Mouse (Mus musculus) lung, embryonic 14.5 days (tissue): ENCODE data around the gene Gm37419. TPM values are rescaled to one million over a fixed set of nuclear protein-coding genes. Genes with fewer than 3 reads are reported as not detected.
A peak's percentile ranks its signal among the peaks of the same experiment; 100 is the strongest.

Experiments
- ATAC-seq: fragments of 200-750 bp; cut with Nextera tagmentation; 2 replicates; pipeline ENCODE4 v1.8.0; 2017; ENCODE audit warnings: mild to moderate bottlenecking, moderate TSS enrichment, moderate library complexity; ENCODE audit not compliant: insufficient read depth
- DNase-seq: peaks from one replicate; pipeline ENCODE4 v3.0.0-alpha.2; 2015
- H3K27ac ChIP-seq: fragments of 300-500 bp; sonication (generic); 2 replicates; pipeline ENCODE4 v1.5.1; 2014; ENCODE audit warnings: low read depth, mild to moderate bottlenecking, moderate library complexity
- H3K27me3 ChIP-seq: fragments of 300-500 bp; sonication (generic); 2 replicates; pipeline ENCODE4 v1.6.1; 2014; ENCODE audit warnings: low read length, control low read depth; ENCODE audit not compliant: insufficient read depth
- H3K36me3 ChIP-seq: fragments of 300-500 bp; sonication (generic); 2 replicates; pipeline ENCODE4 v1.6.1; 2014; ENCODE audit warnings: control low read depth; ENCODE audit not compliant: insufficient read depth
- H3K4me1 ChIP-seq: fragments of 300-500 bp; sonication (generic); 2 replicates; pipeline ENCODE4 v1.6.1; 2014; ENCODE audit warnings: antibody characterized with exemption, control low read depth; ENCODE audit not compliant: insufficient read depth
- H3K4me2 ChIP-seq: fragments of 300-500 bp; sonication (generic); 2 replicates; pipeline ENCODE4 v1.6.1; 2014; ENCODE audit warnings: mild to moderate bottlenecking
- H3K4me3 ChIP-seq: fragments of 300-500 bp; sonication (generic); 2 replicates; pipeline ENCODE4 v1.5.1; 2014; ENCODE audit warnings: low read depth, low read length
- H3K9ac ChIP-seq: fragments of 300-500 bp; sonication (generic); 2 replicates; pipeline ENCODE4 v1.6.1; 2014
- H3K9me3 ChIP-seq: fragments of 300-500 bp; sonication (generic); 2 replicates; pipeline ENCODE4 v1.6.1; 2016; ENCODE audit warnings: low read depth, low read length, control low read depth
- CTCF ChIP-seq: IDR thresholded peaks from 2 replicates; pipeline ENCODE4 v1.5.1; 2016; ENCODE audit warnings: antibody characterized with exemption, low read depth
- WGBS: fragments of 180-500 bp; shearing (Covaris S2); extraction: QIAGEN DNeasy Blood & Tissue Kit; methylation state at CpG from one replicate; pipeline ENCODE4 v1.1.7; 2014; 5-methylcytosine and 5-hydroxymethylcytosine counted together
- polyA plus RNA-seq: library from polyadenylated mRNA; unstranded; fragments of >200 nt; fragmentation: Nextera tagmentation; extraction: Ambion mirVana; gene quantifications from 2 replicates; pipeline ENCODE4 v1.2.1, GENCODE M21; 2014

The Gm37419 gene
- polyA plus RNA-seq, 1 experiment from 2014 or later, result not detected

GRCm38 (mm10) chr16:23972126-23972740 lies 16.0 kb upstream of the Gm37419 start:
- H3K9me3 ChIP-seq, result no peaks in the 10 kb centered on the region; the same call in 1 of the 2 replicates
- 0 out of 2 replicates have a peak, but pooled peaks cover 6% of the 10 kb centered on the region for H3K4me1 ChIP-seq
- ATAC-seq (peak; percentile 11; the same call in 1 of the 2 replicates), DNase-seq (no peak)
- 68% methylated on average over 20 of the region's 20 CpGs for WGBS
- peaks cover 11% of the 10 kb centered on the region for H3K36me3 ChIP-seq
- no peak overlapping the region for H3K27ac ChIP-seq
- no peak overlapping the region for H3K9ac ChIP-seq
- no peak overlapping the region for H3K4me3 ChIP-seq
- no peak overlapping the region for H3K4me2 ChIP-seq
- H3K27me3 ChIP-seq, result no peaks in the 10 kb centered on the region
- TF ChIP-seq CTCF, result no peak

GRCm38 (mm10) chr16:23972901-23973300 lies 15.4 kb upstream of the Gm37419 start:
- no peaks in the 10 kb centered on the region; the same call in 1 of the 2 replicates for H3K9me3 ChIP-seq
- H3K4me3 ChIP-seq, result no peak overlapping the region
- H3K4me2 ChIP-seq, result no peak overlapping the region
- no peak for ATAC-seq
- H3K27ac ChIP-seq, result no peak overlapping the region
- H3K36me3 ChIP-seq, result peaks cover 7% of the 10 kb centered on the region
- WGBS, result 74% methylated on average over 11 of the region's 11 CpGs
- no peak for TF ChIP-seq CTCF
- no peak for DNase-seq
- 0 out of 2 replicates have a peak, but pooled peaks cover 6% of the 10 kb centered on the region for H3K4me1 ChIP-seq
- no peak overlapping the region for H3K9ac ChIP-seq
- no peaks in the 10 kb centered on the region for H3K27me3 ChIP-seq

- H3K4me2 ChIP-seq, result no peak overlapping the region
- no peaks in the 10 kb centered on the region for H3K9me3 ChIP-seq
- no peak overlapping the region for H3K9ac ChIP-seq
- no peak overlapping the region for H3K27ac ChIP-seq
- DNase-seq, result no peak
- H3K4me3 ChIP-seq, result no peak overlapping the region
- ATAC-seq, result no peak
- 78% methylated on average over 9 of the region's 9 CpGs for WGBS
- no peaks in the 10 kb centered on the region for H3K27me3 ChIP-seq
- 0 out of 2 replicates have a peak, but pooled peaks cover 2% of the 10 kb centered on the region for H3K36me3 ChIP-seq
- no peak for TF ChIP-seq CTCF
- 0 out of 2 replicates have a peak, but pooled peaks cover 6% of the 10 kb centered on the region for H3K4me1 ChIP-seq
Measured at GRCm38 (mm10) chr16:23973635-23974367, 14.5 kb upstream of the Gm37419 start.

- Histone ChIP-seq H3K27me3 (peaks cover 21% of the 10 kb centered on the region), H3K4me2 (no peak overlapping the region), H3K27ac (no peak overlapping the region), H3K9me3 (no peaks in the 10 kb centered on the region), H3K4me1 (no peaks in the 10 kb centered on the region), H3K4me3 (no peak overlapping the region), H3K9ac (no peak overlapping the region), H3K36me3 (0 out of 2 replicates have a peak, but pooled peaks cover 2% of the 10 kb centered on the region)
- WGBS, result 96% methylated on average over 2 of the region's 2 CpGs
- no peak for DNase-seq
- no peak for TF ChIP-seq CTCF
- no peak for ATAC-seq
Measured at GRCm38 (mm10) chr16:23976196-23976595, 12.1 kb upstream of the Gm37419 start.

GRCm38 (mm10) chr16:23977732-23978131 lies 10.6 kb upstream of the Gm37419 start:
- TF ChIP-seq CTCF, result no peak
- Histone ChIP-seq H3K4me3 (no peak overlapping the region), H3K27ac (no peak overlapping the region), H3K36me3 (0 out of 2 replicates have a peak, but pooled peaks cover 2% of the 10 kb centered on the region), H3K9ac (no peak overlapping the region), H3K4me2 (no peak overlapping the region), H3K4me1 (no peaks in the 10 kb centered on the region), H3K27me3 (peaks cover 29% of the 10 kb centered on the region), H3K9me3 (no peaks in the 10 kb centered on the region)
- no peak for ATAC-seq
- 81% methylated on average over 3 of the region's 3 CpGs for WGBS
- no peak for DNase-seq

GRCm38 (mm10) chr16:23978495-23978894 lies 9.8 kb upstream of the Gm37419 start:
- Histone ChIP-seq H3K36me3 (0 out of 2 replicates have a peak, but pooled peaks cover 2% of the 10 kb centered on the region), H3K27ac (no peak overlapping the region), H3K9me3 (no peaks in the 10 kb centered on the region), H3K4me1 (no peaks in the 10 kb centered on the region), H3K4me3 (no peak overlapping the region), H3K27me3 (peaks cover 29% of the 10 kb centered on the region), H3K4me2 (no peak overlapping the region), H3K9ac (no peak overlapping the region)
- DNase-seq (no peak), ATAC-seq (no peak)
- WGBS, result 75% methylated on average over 4 of the region's 4 CpGs
- no peak for TF ChIP-seq CTCF

- no peak for TF ChIP-seq CTCF
Measured at GRCm38 (mm10) chr16:23979446-23979845, 8.8 kb upstream of the Gm37419 start.

More at GRCm38 (mm10) chr16:23979446-23979845, 8.8 kb upstream of the Gm37419 start:
- Histone ChIP-seq H3K27me3 (peaks cover 29% of the 10 kb centered on the region), H3K4me3 (no peak overlapping the region), H3K36me3 (no peaks in the 10 kb centered on the region), H3K9ac (no peak overlapping the region), H3K4me2 (no peak overlapping the region), H3K27ac (no peak overlapping the region), H3K9me3 (no peaks in the 10 kb centered on the region), H3K4me1 (no peaks in the 10 kb centered on the region)
- no peak for ATAC-seq
- DNase-seq, result no peak
- 87% methylated on average over 9 of the region's 9 CpGs for WGBS
